Mouse (Mus musculus): ENCODE results near the gene Meaf6.

DNA sequence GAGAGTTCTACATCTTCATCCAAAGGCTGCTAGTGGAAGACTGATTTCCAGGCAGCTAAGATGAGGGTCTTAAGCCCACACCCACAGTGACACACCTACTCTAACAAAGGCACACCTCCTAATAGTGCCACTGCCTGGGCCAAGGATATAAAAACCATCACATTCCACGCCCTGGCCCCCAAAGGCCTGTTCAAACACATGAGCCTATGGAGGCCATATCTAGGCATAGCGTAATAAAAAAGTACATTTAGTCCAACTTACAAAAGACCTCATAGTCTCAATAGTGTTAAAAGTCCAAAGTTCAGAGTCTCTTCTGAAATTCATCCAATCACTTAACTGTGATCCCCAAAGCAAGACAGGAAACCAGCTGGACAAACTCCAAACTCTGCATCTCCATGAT lies 6.2 kb upstream of the Meaf6 start:
- no peak for TF ChIP-seq CTCF (IDR thresholded peaks at IDR 0.05; ENCODE audit: low read depth)
- TF ChIP-seq EP300 (optimal IDR thresholded peaks at IDR 0.05): no peak

All from stomach, postnatal 0 days (tissue).